Mouse (Mus musculus) frontal cortex, postnatal 25 days (tissue): ENCODE results near the gene a.
A peak's percentile ranks its signal among the peaks of the same experiment; 100 is the strongest.

Experiments used
- DNase-seq, 2 experiments: peaks; one replicate each; pipeline ENCODE4 v3.0.0; 2022; ENCODE audit warnings: low spot score in 2 of 2

Gene a

DNA sequence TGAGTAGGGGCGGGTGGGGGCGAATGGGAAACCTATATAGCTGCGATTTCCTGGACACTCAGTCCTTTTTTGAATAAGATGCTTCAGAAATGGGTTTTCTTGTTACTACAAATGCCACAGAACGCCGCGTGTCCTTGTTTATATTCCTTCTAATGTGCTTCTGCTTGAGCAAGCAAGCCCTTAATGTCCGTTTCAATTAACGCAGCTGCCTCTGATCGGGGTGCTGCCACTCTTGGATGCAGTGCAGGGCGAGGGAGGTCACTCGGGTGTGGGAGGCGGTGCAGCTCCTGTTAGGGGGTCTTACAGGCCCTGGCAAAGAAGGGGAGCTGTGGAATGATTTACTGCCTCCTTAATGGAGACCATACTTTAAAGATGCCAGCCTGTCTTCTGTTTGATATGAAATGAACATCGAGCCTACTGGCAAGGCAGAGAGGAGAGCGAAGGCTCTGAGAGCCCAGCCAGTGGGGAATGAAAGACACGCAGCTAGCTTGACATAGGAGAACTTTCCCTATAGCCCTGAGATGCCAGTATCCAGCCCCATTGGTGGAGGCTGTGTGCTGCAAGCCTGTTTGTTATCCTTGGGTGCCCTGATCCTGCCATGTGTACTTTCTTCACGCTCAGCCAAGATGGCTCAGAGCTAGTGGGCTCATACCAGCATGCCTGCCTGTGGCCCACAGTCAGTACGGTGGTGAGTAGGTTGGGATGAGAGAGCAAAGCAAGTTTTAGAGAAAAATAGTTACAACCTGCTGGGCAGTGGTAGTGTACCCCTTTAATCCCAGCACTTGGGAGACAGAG, 8.1 kb upstream of the a start:
- DNase-seq, result no peak

GRCm38 (mm10) chr2:154785284-154785683, 5.9 kb upstream of the a start:
- no peak for DNase-seq

DNA sequence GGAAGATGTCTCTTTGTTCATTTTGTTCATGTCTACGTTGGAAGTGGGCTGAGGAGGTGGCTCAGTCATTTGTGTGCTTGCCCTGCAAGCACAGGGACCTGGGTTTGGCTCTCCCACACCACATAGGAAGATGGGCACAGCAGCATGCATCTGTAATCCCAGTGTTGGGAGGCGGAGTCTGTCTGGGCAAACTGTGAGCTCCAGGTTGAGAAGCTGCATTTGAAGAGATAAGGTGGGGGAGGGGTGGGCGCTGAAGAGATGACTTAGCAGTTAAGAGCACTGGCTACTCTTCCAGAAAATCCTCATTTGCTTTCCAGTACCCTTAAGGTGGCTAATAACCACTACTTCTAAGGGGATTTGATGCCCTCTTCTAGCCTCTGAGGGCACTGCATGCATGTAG, 5.0 kb upstream of the a start:
- no peak for DNase-seq

DNA sequence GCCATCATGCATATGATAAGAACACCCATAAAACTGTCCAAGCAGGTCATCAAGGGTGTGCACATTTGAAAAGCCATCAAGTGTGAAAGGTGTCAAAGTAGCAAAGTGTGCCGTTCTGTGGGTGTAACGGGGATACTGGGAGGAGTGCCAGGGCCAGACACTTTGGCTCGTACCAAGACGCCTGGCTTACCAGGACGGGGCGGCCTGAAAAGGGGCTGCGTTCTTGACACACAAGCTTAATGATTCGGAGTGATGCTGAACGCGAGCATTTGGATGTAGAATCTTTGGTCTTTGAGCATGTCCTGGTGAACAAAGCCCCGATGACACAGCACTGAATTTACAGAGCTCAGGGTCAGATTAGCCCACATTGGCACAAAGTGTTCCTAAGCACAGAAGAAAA, 4.4 kb upstream of the a start:
- no peak for DNase-seq

- no peak for DNase-seq
These were observed 1.8 kb upstream of the a start for GRCm38 (mm10) chr2:154789381-154789780.

- no peak for DNase-seq
These were observed 1.1 kb upstream of the a start for GRCm38 (mm10) chr2:154789977-154790655.

DNA sequence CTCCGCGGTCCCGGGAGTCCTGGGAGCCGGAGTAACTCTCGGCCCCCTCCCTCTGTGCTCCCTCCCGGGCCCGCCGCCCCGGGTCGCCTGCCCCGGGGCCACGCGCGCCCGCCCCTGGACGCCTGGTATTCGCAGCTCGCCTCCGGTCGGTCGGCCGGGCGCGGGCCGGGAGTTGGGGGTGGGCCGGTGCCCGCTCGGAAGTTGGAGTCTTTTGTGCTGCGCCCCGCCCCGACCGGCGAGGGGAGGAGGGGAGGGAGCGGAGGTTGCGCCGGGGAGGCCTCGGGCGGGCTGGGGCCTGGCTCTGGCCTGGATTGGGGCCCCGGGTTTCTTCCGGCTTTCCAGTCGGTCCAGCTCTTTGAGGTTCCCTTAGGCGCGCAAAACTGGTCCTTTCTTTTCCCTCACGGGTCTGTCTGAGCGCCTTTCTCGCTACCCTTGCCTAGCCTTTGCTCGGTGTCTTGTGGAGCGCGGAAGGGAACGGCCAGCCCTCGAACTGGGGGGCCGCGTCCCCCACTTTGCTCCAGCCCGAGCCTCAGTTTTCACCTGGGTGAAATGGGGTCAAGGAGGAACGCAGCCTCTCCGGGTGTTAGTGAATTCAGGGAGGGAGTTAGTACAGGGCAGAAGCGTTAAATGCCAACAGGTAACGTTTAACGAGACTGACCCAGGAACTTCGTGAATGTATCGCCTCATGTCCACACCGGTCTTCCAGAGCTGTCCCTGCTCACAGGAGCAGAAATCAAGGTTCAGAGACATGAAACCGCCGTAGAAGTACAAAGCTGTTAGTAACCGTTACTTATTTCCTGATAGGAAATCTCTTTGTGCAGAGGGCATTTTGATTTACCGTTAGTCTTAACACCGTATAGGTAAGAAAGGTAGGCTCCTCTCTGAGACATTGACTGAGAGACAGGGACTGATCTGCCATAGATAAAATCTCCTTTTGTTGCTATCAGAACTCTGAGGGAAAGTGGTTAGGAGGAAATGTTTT, 750 bp downstream of the a start:
- peak; percentile 35 to 40 for DNase-seq

DNA sequence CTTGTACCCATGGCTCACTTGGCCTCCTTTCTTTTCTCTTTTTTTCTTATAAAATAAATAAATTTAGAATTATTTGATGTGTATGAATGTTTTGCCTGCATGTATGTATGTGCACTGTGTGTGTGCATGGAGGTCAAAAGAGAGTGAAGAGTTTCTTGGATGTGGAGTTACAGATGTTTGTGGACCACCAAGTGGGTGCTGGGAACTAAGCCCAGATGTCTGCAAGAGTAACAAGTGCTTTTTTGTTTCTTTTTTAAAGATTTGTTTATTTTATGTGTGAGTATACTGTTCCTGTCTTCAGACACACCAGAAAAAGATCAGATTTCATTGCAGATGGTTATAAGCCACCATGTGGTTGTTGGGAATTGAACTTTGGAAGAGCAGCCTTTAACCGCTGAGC, 12.2 kb downstream of the a start:
- DNase-seq, result no peak

- no peak for DNase-seq
These were observed 12.6 kb downstream of the a start for GRCm38 (mm10) chr2:154803845-154804244.

- DNase-seq, result no peak
These were observed 16.5 kb downstream of the a start for GRCm38 (mm10) chr2:154807689-154808088.

GRCm38 (mm10) chr2:154809107-154809762, 18.0 kb downstream of the a start:
- DNase-seq, result no peak

DNA sequence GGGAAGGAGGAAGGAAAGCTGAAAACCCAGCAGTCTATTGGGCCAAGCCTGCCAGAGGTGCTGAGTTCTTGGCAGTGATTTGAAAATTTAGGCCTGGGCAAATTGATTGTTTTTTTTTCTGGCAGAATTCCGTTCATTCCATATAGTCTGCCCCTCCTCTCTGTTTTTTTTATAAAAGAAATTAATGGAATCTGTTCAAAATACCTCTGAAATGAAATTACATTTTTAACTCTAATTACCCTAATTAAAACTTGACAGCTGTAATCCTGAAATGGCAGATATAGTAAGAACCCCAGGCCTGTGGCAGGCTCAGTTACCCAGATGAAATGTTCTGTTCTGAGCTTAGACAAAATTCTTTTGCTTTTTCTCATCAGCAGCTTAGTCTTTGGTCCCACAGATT, 19.6 kb downstream of the a start:
- DNase-seq, result no peak

DNA sequence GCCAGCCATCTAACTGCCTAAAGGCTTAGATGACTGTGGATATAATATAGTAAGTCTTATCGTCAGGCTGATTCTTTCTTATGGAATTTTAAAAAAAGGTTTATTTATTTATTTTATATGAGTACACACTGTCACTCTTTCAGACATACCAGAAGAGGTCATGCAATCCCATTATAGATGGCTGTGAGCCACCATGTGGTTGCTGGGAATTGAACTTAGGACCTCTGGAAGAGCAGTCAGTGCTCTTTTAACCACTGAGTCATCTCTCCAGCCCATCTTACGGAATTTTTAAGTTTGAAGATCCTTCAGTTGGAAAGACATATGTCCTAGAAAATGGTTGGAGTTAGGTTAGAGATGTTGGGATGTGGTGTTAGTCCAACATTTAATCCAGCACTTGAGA, 22.2 kb downstream of the a start:
- DNase-seq, result no peak

GRCm38 (mm10) chr2:154817089-154817488, 25.9 kb downstream of the a start:
- DNase-seq, result no peak

GRCm38 (mm10) chr2:154817788-154818187, 26.6 kb downstream of the a start:
- DNase-seq, result peak; percentile 6 to 21

DNA sequence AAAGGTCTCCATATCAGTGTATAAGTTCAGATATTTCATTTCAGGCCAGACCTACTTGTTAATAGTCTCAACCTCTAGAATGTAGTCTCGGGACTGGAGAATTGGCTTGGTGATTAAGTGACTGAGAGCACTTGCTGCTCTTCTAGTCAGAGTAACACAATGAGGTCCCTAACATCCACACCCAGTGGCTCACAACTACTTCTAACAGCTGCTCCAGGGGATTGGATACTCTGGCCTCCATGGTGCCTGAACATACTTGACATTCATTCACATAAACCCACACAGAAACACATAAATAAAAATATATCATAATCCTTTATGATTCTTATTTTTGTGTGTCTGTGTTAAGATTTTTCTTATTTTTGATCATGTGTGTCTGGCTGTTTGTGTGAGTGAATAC, 27.4 kb downstream of the a start:
- no peak for DNase-seq

DNA sequence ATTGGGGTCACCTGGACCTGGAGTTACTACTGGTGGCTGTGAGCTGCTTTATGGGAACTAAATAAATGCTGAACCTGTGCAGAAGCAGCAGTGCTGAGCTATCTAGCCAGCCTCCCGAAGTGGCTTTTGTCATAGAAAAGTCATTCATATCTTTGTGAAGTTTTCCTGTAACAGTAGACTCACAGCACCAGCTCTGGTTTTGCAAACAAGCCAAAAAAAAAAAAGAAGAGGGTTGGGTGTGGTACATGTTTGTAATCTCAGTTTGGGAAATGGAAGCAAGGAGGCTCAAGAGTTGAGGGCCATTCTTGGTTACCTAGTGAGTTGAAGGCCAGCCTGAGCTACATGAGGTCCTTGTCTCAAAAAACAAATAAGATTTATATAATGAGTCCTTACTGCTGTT, 29.1 kb downstream of the a start:
- no peak for DNase-seq

DNA sequence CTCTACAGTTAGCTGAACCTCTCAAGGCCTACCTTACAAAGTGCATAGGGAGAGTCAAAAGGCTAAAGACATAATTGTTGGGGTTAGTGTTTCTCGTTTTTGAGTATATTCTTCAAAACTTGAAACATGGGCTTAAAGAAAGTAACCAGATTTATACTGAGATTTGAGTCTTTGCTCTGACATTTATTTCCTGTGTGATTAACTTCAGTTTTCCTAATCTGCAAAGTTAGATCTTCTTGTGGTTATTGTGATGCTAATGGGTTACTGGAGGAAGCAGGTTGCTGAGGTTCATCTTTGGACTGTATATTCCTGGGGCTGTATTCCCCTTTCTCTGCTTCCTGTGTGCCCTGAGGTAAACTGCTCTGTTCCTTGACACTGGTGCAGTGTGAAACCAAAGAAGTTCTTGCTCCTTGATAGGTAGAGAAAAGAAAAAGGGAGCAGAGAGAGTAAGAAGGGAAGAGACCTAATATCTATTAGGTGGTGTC, 34.9 kb downstream of the a start:
- DNase-seq, result no peak

DNA sequence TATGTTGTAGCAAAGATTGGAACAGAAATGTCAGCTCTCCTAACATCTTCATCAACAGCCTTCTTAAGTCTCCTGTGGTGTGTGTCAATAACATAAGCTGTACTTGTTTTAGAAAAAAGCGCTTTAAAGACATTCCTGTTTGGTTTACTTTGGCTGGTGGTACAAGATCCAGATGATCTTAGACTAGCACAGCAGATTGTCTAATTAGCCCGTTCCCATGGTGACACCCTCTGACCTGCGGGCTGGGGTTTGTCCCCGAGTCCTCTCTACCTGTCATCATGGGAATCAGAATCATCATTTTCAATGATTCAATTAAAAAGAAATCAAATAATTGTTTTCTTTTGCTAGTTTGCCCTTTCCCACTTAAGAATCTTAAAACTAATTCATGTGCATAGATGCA, 36.3 kb downstream of the a start:
- no peak for DNase-seq

DNA sequence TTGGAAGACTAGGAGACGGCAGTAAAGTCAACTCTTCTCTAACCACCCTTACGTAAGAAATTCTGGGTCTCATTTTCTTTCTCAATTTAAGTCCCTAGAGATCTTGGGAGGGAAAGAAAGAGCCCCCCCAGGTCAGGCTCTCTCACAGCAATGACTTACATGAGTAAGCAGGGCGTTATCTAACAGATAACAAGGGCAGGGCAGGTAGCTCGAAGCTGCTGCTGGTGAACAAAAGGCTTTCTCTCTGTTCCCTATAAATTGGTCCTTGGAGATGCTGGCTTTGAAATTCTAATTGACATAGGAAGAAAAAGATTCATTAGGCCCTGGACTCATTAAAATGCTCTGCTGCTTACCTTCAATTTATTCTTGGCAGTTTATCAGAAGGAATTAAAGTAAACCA, 41.3 kb downstream of the a start:
- DNase-seq, result no peak

DNA sequence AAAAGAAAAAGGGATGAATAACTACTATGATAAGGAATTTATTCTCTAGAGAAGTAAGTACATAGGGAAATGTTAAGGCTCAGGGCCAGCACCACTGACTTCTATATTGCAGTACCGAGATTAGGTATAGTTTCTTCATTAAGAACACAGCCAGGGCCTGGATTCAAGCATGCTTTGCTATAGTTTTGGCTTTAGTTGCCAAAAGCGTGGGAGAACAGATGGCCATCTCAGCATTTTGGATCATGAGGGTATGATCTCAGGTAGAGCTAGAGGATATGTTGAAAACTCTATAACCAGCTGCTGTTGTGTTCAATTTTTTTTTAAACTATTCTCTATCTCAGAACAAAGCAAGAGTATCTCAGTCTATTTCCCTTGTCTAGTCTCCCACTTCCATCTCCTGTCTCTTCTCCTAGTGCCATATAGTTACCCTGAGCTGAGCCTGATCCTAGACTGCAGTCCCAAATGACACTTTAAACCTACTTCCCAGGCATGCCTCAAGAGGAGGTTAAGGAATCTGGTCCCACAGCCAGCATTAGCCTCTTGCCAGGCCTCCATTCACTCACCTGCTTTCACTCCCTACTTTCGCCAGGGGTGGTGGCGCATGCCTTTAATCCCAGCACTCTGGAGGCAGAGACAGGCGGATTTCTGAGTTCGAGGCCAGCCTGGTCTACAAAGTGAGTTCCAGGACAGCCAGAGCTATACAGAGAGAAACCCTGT, 43.1 kb downstream of the a start:
- no peak for DNase-seq
